8 mouse cellular contexts compared by ENCODE assay signal in genomic region chr19:34746688-34747504, GRCm38 (mm10). TPM values are rescaled to one million over a fixed set of nuclear protein-coding genes. Genes with fewer than 3 reads are reported as not detected.
DNase-seq lines count a peak whose midpoint lies in the region; ATAC-seq and TF ChIP-seq lines count a peak whose summit lies in the region.

Slc16a12 (minus strand) TSS chr19:34747289.

- TF ChIP-seq CTCF in heart, postnatal 0 days (IDR thresholded peaks at IDR 0.05; ENCODE audit: low read depth) = no peak

- H3K36me3 ChIP-seq in embryonic facial prominence, embryonic 14.5 days (ENCODE audit: control insufficient read depth, insufficient read depth, low read length) = no peaks in the 10 kb centered on the region
- no peaks in the 10 kb centered on the region for H3K36me3 ChIP-seq in heart, postnatal 0 days (replicated peaks; ENCODE audit: control insufficient read depth, insufficient read depth, low read length)

- peak within 1 kb of the TSS; percentile 62 for H3K9ac ChIP-seq in embryonic facial prominence, embryonic 14.5 days (ENCODE audit: low read depth, low read length)
- peak within 1 kb of the TSS; percentile 66 for H3K9ac ChIP-seq in heart, postnatal 0 days (replicated peaks; ENCODE audit: low read depth, low read length)

- TF ChIP-seq EP300 in heart, postnatal 0 days (IDR thresholded peaks at IDR 0.05; ENCODE audit: low read depth) = no peak

- peak; percentile 19 for DNase-seq in thymus, postnatal 4 days
- DNase-seq in thymus, postnatal 36 days = no peak
- peak; percentile 54 for DNase-seq in embryonic facial prominence, embryonic 14.5 days (ENCODE audit: low spot score)
- peak; percentile 26 for DNase-seq in heart, postnatal 0 days (ENCODE audit: low spot score)
- DNase-seq in kidney, postnatal 14 days = peak; percentile 75
- DNase-seq in lung, postnatal 14 days = peak; percentile 44
- peak; percentile 9 for DNase-seq in retina, postnatal 7 days (ENCODE audit: low read depth, low spot score)

- H3K4me2 ChIP-seq in embryonic facial prominence, embryonic 14.5 days (ENCODE audit: low read depth, low read length) = peak within 1 kb of the TSS; percentile 96
- H3K4me2 ChIP-seq in heart, postnatal 0 days (ENCODE audit: low read depth, low read length) = peak within 1 kb of the TSS; percentile 94

- H3K9me3 ChIP-seq in embryonic facial prominence, embryonic 14.5 days (ENCODE audit: control insufficient read depth, low read length) = no peaks in the 10 kb centered on the region
- no peaks in the 10 kb centered on the region for H3K9me3 ChIP-seq in heart, postnatal 0 days (replicated peaks; ENCODE audit: control insufficient read depth, low read length)

- peak within 1 kb of the TSS; percentile 56 for H3K4me3 ChIP-seq in embryonic facial prominence, embryonic 14.5 days (ENCODE audit: low read depth, low read length)
- H3K4me3 ChIP-seq in heart, postnatal 0 days (ENCODE audit: low read depth, low read length) = peak within 1 kb of the TSS; percentile 71

- no peaks in the 10 kb centered on the region for H3K4me1 ChIP-seq in embryonic facial prominence, embryonic 14.5 days (ENCODE audit: control insufficient read depth, insufficient read depth, low read length)
- peaks cover 10% of the 10 kb centered on the region; the same call in 1 of the 2 replicates for H3K4me1 ChIP-seq in heart, postnatal 0 days (ENCODE audit: control insufficient read depth, insufficient read depth)

- peaks cover 26% of the 10 kb centered on the region for H3K27me3 ChIP-seq in embryonic facial prominence, embryonic 14.5 days (replicated peaks; ENCODE audit: control insufficient read depth, insufficient read depth, low read length)
- 0 out of 2 replicates have a peak, but pooled peaks cover 2% of the 10 kb centered on the region for H3K27me3 ChIP-seq in heart, postnatal 0 days (ENCODE audit: control insufficient read depth, insufficient read depth, low read length)

- H3K27ac ChIP-seq in embryonic facial prominence, embryonic 14.5 days (replicated peaks; ENCODE audit: low read depth, low read length) = no peak within 1 kb of the TSS
- H3K27ac ChIP-seq in heart, postnatal 0 days (ENCODE audit: low read depth) = peak within 1 kb of the TSS; percentile 67

- 2% methylated on average over 20 of the region's 61 CpGs for WGBS in embryonic facial prominence, embryonic 14.5 days
- WGBS in heart, postnatal 0 days = under 1% methylated on average over 60 of the region's 61 CpGs

- ATAC-seq in embryonic facial prominence, embryonic 14.5 days (ENCODE audit: low read depth) = peak; percentile 80
- ATAC-seq in heart, postnatal 0 days (ENCODE audit: insufficient read depth, low read depth) = peak; percentile 77
- ATAC-seq in monocyte, adult 5-6 weeks (replicated peaks; ENCODE audit: insufficient number of reproducible peaks, low FRiP score, low TSS enrichment, poor library complexity, severe bottlenecking) = no peak

RNA-seq across cellular contexts. Expression of gene Slc16a12, which starts in this region (rescaled TPM):
- 2.3 and 2.4 TPM in 2 replicates for polyA plus RNA-seq in embryonic facial prominence, embryonic 14.5 days (2014; fragmentation: Nextera tagmentation; extraction: Ambion mirVana)
- 10.3 and 10.4 TPM in 2 replicates for total RNA-seq in heart, postnatal 0 days (2014; rRNA removed; ENCODE audit: low replicate concordance)
- polyA plus RNA-seq in heart, postnatal 0 days (2015; fragmentation: Nextera tagmentation; extraction: Ambion mirVana) = 6.3 and 7.2 TPM in 2 replicates
- 0.43 TPM in 1 of 3 replicates, not detected in the others for total RNA-seq in monocyte, adult 5-6 weeks (2017)

Comparison
In these comparisons a context has a peak if more than half of its experiments do, and no peak if none do; other contexts are left out.
1. DNase-seq: peak in thymus, postnatal 4 days (single experiment), embryonic facial prominence, embryonic 14.5 days (single experiment), heart, postnatal 0 days (single experiment), kidney, postnatal 14 days (single experiment), lung, postnatal 14 days (single experiment) and retina, postnatal 7 days (single experiment); none in thymus, postnatal 36 days (0 of 2).